Mouse (Mus musculus) lung, postnatal 0 days (tissue): ENCODE data around the gene Mier3.

Experiments used
- CTCF ChIP-seq: IDR thresholded peaks from 2 replicates; pipeline ENCODE4 v1.5.1; 2016; ENCODE audit warnings: antibody characterized with exemption, mild to moderate bottlenecking
- EP300 ChIP-seq: IDR thresholded peaks from 2 replicates; pipeline ENCODE4 v1.6.1; 2016; ENCODE audit warnings: antibody characterized with exemption, mild to moderate bottlenecking, control low read depth

DNA sequence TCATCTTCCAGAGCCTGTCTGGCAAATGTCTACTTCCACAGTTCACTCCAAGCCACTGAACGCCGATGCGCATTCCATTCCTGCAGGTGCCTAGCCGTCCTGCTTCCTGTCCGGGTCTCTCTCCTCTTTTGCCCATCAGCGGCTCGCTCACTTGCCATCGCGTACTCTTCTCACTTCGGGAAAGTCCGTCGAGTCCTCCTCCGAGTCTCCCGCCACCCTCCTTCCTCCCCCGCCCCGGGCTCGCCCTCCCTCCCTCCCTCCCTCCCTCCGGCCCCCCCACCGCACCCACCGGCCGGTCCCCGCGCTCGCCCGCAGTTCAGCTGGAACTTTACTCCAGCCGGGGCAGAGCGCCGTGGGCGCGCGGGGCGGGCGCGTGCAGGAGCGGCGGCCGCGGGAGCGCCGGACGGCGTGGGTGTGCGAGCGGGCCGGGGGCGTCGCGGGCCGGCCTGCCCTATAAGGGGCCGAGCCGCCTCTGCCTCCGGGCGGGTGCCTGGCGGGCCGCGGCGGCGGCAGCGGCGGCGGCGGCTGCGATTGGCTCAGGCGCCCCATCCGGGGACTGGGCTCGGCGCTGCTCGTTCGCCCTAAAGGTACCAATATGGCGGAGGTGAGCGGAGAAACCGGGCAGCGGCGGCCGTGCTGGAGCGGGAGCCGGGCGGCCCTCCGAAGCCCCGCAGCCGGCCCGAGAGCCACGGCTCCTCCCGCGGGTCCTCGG is 5.1 kb downstream of the Mier3 start:
- TF ChIP-seq CTCF (no peak), EP300 (no peak)
